Mouse (Mus musculus) small intestine, adult 10 weeks (tissue): ENCODE data around the gene Nrip1. TPM values are rescaled to one million over a fixed set of nuclear protein-coding genes. Genes with fewer than 3 reads are reported as not detected.

Experiments
- polyA plus RNA-seq: library from polyadenylated mRNA; stranded (reverse); fragments of 350-450 nt; fragmentation: Illumina TruSeq; extraction: RNeasy Lipid Tissue Mini Kit (QIAGEN cat#74804); gene quantifications from one replicate; pipeline ENCODE4 v1.2.3, GENCODE M21; 2014; ENCODE audit warnings: low replicate concordance

Gene Nrip1
- 66.9 TPM for polyA plus RNA-seq

DNA sequence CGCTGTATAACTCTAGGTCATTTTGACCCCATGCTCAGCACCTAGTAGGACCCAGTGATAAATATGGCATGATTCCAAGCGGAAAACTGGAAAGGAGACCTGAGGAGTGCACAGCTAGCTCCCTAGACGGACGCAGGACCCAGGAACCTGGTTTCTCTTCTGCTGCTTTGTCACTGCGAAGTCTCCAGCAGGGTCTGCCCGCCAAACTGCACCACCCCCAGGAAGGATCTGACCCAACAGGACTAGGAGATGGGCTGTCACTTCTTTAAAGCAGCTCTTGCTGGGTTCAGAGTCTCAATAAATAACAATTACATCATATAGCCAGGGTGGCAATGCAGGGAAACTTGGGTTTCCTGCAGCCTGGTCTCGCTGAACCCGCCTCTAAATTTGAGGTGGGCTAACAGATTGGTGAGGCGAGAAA lies at the start of gene Nrip1:
Nrip1 (minus strand) TSS at position 157 of the 421 bp plus-strand sequence.

